Mouse (Mus musculus): ENCODE results near the gene Rmi1.

DNA sequence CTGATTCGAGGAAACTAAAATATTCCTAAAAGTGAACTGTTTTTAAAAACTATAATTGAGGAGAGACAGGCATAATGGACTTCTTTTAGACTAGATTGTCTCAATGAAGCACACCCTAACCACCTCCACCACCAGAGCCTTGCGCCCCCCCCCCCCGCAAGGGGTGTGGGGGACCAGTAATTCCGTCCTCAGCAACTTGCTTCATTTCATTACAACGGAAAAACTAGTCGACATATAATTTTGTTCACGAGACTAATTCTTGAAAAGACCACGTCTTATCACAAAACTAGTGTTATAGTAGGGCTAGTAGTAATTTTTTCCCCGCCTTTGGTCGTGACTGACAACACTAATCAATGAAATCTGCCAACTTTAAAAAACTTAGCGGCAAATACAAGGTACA lies 1.5 kb upstream of the Rmi1 start:
- TF ChIP-seq CTCF (IDR thresholded peaks at IDR 0.05; ENCODE audit: low read depth): no peak
- no peak for TF ChIP-seq EP300 (IDR thresholded peaks at IDR 0.05; ENCODE audit: low read depth)
